ENCODE assay signal across 8 mouse cellular contexts in the genomic region with DNA sequence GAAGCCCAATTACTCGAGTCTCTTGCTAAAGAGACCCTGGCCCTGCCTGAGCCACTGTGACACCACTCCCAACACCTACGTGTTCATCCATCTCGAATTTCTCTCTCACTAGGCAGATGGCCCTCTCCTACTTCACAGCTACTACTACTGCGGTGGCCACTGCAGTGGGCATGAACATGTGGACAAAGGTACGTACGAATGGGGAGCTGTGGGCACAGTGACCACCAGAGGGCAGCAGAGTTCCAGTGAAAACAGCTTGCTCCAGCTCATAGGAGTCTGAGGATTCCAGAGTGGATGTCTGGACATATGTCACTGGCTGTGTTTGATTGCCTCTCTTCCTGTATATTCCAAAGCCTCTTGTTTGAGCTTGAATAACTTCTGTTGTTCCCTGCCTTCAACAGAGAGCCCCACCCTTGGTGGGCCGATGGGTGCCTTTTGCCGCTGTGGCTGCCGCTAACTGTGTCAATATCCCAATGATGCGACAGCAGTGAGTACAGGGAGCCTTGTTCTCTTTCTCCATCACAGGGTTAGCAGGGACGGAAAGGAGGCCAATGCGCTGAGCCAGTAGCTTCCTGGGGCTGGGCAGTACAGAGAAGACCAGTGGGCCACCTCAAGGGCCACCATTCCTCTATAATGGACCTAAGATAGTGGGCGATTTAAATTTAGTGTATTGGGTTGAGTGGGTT. TPM values are rescaled to one million over a fixed set of nuclear protein-coding genes. Genes with fewer than 3 reads are reported as not detected.
A peak's percentile ranks its signal among the peaks of the same experiment; 100 is the strongest.
DNase-seq lines count a peak whose midpoint lies in the region; ATAC-seq lines count a peak whose summit lies in the region.

No protein-coding gene starts in this region.

- no peaks in the 10 kb centered on the region for H3K4me1 ChIP-seq in embryonic facial prominence, embryonic 14.5 days (ENCODE audit: control insufficient read depth, insufficient read depth, low read length)
- H3K4me1 ChIP-seq in heart, embryonic 10.5 days = peaks cover 7% of the 10 kb centered on the region
- H3K4me1 ChIP-seq in liver, embryonic 13.5 days (replicated peaks) = no peaks in the 10 kb centered on the region
- no peaks in the 10 kb centered on the region for H3K4me1 ChIP-seq in neural tube, embryonic 11.5 days (ENCODE audit: control insufficient read depth, insufficient read depth, low read length)
- no peaks in the 10 kb centered on the region for H3K4me1 ChIP-seq in stomach, embryonic 15.5 days

- ATAC-seq in embryonic facial prominence, embryonic 14.5 days (ENCODE audit: low read depth) = peak; percentile 86
- peak; percentile 30; the same call in 1 of the 2 replicates for ATAC-seq in liver, embryonic 13.5 days (ENCODE audit: low read depth)
- ATAC-seq in neural tube, embryonic 11.5 days (ENCODE audit: insufficient read depth, low FRiP score, low TSS enrichment) = no peak
- ATAC-seq in stomach, embryonic 15.5 days (ENCODE audit: insufficient read depth, low FRiP score, low read depth) = peak; percentile 59; the same call in 1 of the 2 replicates

- H3K27ac ChIP-seq in embryonic facial prominence, embryonic 14.5 days (replicated peaks; ENCODE audit: low read depth, low read length) = no peak overlapping the region
- no peak overlapping the region for H3K27ac ChIP-seq in heart, embryonic 10.5 days
- no peak overlapping the region for H3K27ac ChIP-seq in liver, embryonic 13.5 days
- H3K27ac ChIP-seq in neural tube, embryonic 11.5 days (ENCODE audit: low read depth, low read length) = no peak overlapping the region
- H3K27ac ChIP-seq in stomach, embryonic 15.5 days = no peak overlapping the region

- no peak overlapping the region for H3K9ac ChIP-seq in embryonic facial prominence, embryonic 14.5 days (ENCODE audit: low read depth, low read length)
- no peak overlapping the region for H3K9ac ChIP-seq in liver, embryonic 13.5 days
- H3K9ac ChIP-seq in neural tube, embryonic 11.5 days (ENCODE audit: low read length) = no peak overlapping the region
- H3K9ac ChIP-seq in stomach, embryonic 15.5 days = no peak overlapping the region

- no peaks in the 10 kb centered on the region for H3K9me3 ChIP-seq in embryonic facial prominence, embryonic 14.5 days (ENCODE audit: control insufficient read depth, low read length)
- no peaks in the 10 kb centered on the region for H3K9me3 ChIP-seq in heart, embryonic 10.5 days
- no peaks in the 10 kb centered on the region for H3K9me3 ChIP-seq in liver, embryonic 13.5 days (replicated peaks)
- no peaks in the 10 kb centered on the region for H3K9me3 ChIP-seq in neural tube, embryonic 11.5 days (ENCODE audit: control insufficient read depth, low read length)
- H3K9me3 ChIP-seq in stomach, embryonic 15.5 days = no peaks in the 10 kb centered on the region

- 57% methylated on average over 13 of the region's 13 CpGs for WGBS in embryonic facial prominence, embryonic 14.5 days
- WGBS in heart, embryonic 10.5 days = 57% methylated on average over 13 of the region's 13 CpGs
- WGBS in liver, embryonic 13.5 days (ENCODE audit: insufficient replicate concordance) = 62% methylated on average over 13 of the region's 13 CpGs
- 57% methylated on average over 13 of the region's 13 CpGs for WGBS in neural tube, embryonic 11.5 days
- 56% methylated on average over 13 of the region's 13 CpGs for WGBS in stomach, embryonic 15.5 days

- DNase-seq in A20 (ENCODE audit: low read depth, low spot score) = peak; percentile 70
- peak; percentile 84 for DNase-seq in adrenal gland, postnatal 4 days (ENCODE audit: low spot score in 2 of 2)
- DNase-seq in embryonic facial prominence, embryonic 14.5 days (ENCODE audit: low spot score) = peak; percentile 87
- peak; percentile 90 for DNase-seq in heart, embryonic 10.5 days (ENCODE audit: low spot score)
- DNase-seq in kidney, postnatal 14 days = peak; percentile 89
- DNase-seq in liver, embryonic 13.5 days = peak; percentile 63
- peak; percentile 82 for DNase-seq in neural tube, embryonic 11.5 days (ENCODE audit: low spot score)

- H3K27me3 ChIP-seq in embryonic facial prominence, embryonic 14.5 days (replicated peaks; ENCODE audit: control insufficient read depth, insufficient read depth, low read length) = no peaks in the 10 kb centered on the region
- no peaks in the 10 kb centered on the region for H3K27me3 ChIP-seq in heart, embryonic 10.5 days (ENCODE audit: insufficient read depth, poor library complexity, severe bottlenecking)
- H3K27me3 ChIP-seq in liver, embryonic 13.5 days = no peaks in the 10 kb centered on the region
- H3K27me3 ChIP-seq in neural tube, embryonic 11.5 days (ENCODE audit: control insufficient read depth, insufficient read depth, low read length) = no peaks in the 10 kb centered on the region
- no peaks in the 10 kb centered on the region for H3K27me3 ChIP-seq in stomach, embryonic 15.5 days (replicated peaks)

- no peak overlapping the region for H3K4me2 ChIP-seq in embryonic facial prominence, embryonic 14.5 days (ENCODE audit: low read depth, low read length)
- H3K4me2 ChIP-seq in liver, embryonic 13.5 days = no peak overlapping the region
- no peak overlapping the region for H3K4me2 ChIP-seq in neural tube, embryonic 11.5 days (ENCODE audit: low read depth)
- H3K4me2 ChIP-seq in stomach, embryonic 15.5 days = no peak overlapping the region

- no peak overlapping the region for H3K4me3 ChIP-seq in embryonic facial prominence, embryonic 14.5 days (ENCODE audit: low read depth, low read length)
- no peak overlapping the region for H3K4me3 ChIP-seq in heart, embryonic 10.5 days
- no peak overlapping the region for H3K4me3 ChIP-seq in liver, embryonic 13.5 days (replicated peaks)
- no peak overlapping the region for H3K4me3 ChIP-seq in neural tube, embryonic 11.5 days (ENCODE audit: low read depth, low read length)
- H3K4me3 ChIP-seq in stomach, embryonic 15.5 days (replicated peaks) = no peak overlapping the region

- peaks cover 64% of the 10 kb centered on the region for H3K36me3 ChIP-seq in embryonic facial prominence, embryonic 14.5 days (ENCODE audit: control insufficient read depth, insufficient read depth, low read length)
- H3K36me3 ChIP-seq in heart, embryonic 10.5 days = peaks cover 57% of the 10 kb centered on the region
- peaks cover 57% of the 10 kb centered on the region for H3K36me3 ChIP-seq in liver, embryonic 13.5 days
- peaks cover 3% of the 10 kb centered on the region; the same call in 1 of the 2 replicates for H3K36me3 ChIP-seq in neural tube, embryonic 11.5 days (ENCODE audit: control insufficient read depth, insufficient read depth, low read length)
- peaks cover 6% of the 10 kb centered on the region for H3K36me3 ChIP-seq in stomach, embryonic 15.5 days

RNA-seq across cellular contexts. Expression of a gene that starts 10.9 kb away (rescaled TPM):
- 100 to 1,000 TPM; 180 to 182 TPM for total RNA-seq in adrenal gland, postnatal 4 days (2021)
- 37.7 and 42.6 TPM in 2 replicates for polyA plus RNA-seq in embryonic facial prominence, embryonic 14.5 days (2014; fragmentation: Nextera tagmentation; extraction: Ambion mirVana)
- 53.9 and 61.8 TPM in 2 replicates for polyA plus RNA-seq in heart, embryonic 10.5 days (2016; fragmentation: Nextera tagmentation; extraction: Ambion mirVana)
- polyA plus RNA-seq in liver, embryonic 13.5 days (2015; fragmentation: Nextera tagmentation; extraction: Ambion mirVana) = 14.9 and 17.3 TPM in 2 replicates
- 41.6 and 48.8 TPM in 2 replicates for polyA plus RNA-seq in neural tube, embryonic 11.5 days (2014; fragmentation: Nextera tagmentation; extraction: Ambion mirVana)
- 40.4 and 42.8 TPM in 2 replicates for polyA plus RNA-seq in stomach, embryonic 15.5 days (2015; fragmentation: Nextera tagmentation; extraction: Ambion mirVana)

RNA-seq across cellular contexts. Expression of a gene that starts 14.8 kb away (rescaled TPM):
- 10 to 100 TPM; 13.1 to 18.4 TPM for total RNA-seq in adrenal gland, postnatal 4 days (2021)
- polyA plus RNA-seq in embryonic facial prominence, embryonic 14.5 days (2014; fragmentation: Nextera tagmentation; extraction: Ambion mirVana) = 16.7 and 19.7 TPM in 2 replicates
- 14.2 and 14.5 TPM in 2 replicates for polyA plus RNA-seq in heart, embryonic 10.5 days (2016; fragmentation: Nextera tagmentation; extraction: Ambion mirVana)
- 18.3 and 19.8 TPM in 2 replicates for polyA plus RNA-seq in liver, embryonic 13.5 days (2015; fragmentation: Nextera tagmentation; extraction: Ambion mirVana)
- 12.7 and 14.1 TPM in 2 replicates for polyA plus RNA-seq in neural tube, embryonic 11.5 days (2014; fragmentation: Nextera tagmentation; extraction: Ambion mirVana)
- 21.9 and 23.8 TPM in 2 replicates for polyA plus RNA-seq in stomach, embryonic 15.5 days (2015; fragmentation: Nextera tagmentation; extraction: Ambion mirVana)

RNA-seq across cellular contexts. Expression of a gene that starts 15.0 kb away (rescaled TPM):
- 10 to 100 TPM; 47.2 to 54.9 TPM for total RNA-seq in adrenal gland, postnatal 4 days (2021)
- 83.7 and 94.0 TPM in 2 replicates for polyA plus RNA-seq in embryonic facial prominence, embryonic 14.5 days (2014; fragmentation: Nextera tagmentation; extraction: Ambion mirVana)
- 112 and 134 TPM in 2 replicates for polyA plus RNA-seq in heart, embryonic 10.5 days (2016; fragmentation: Nextera tagmentation; extraction: Ambion mirVana)
- polyA plus RNA-seq in liver, embryonic 13.5 days (2015; fragmentation: Nextera tagmentation; extraction: Ambion mirVana) = 29.8 and 32.1 TPM in 2 replicates
- polyA plus RNA-seq in neural tube, embryonic 11.5 days (2014; fragmentation: Nextera tagmentation; extraction: Ambion mirVana) = 123 and 131 TPM in 2 replicates
- 98.2 and 103 TPM in 2 replicates for polyA plus RNA-seq in stomach, embryonic 15.5 days (2015; fragmentation: Nextera tagmentation; extraction: Ambion mirVana)
